Mouse (Mus musculus) layer of hippocampus, postnatal 25 days (tissue): ENCODE data around the gene Lyrm9. TPM values are rescaled to one million over a fixed set of nuclear protein-coding genes. Genes with fewer than 3 reads are reported as not detected.

ENCODE experiments used
- total RNA-seq, 2 experiments: library from RNA; stranded (reverse); gene quantifications; 2 replicates each; pipeline ENCODE4 v1.2.3; 2021

Gene Lyrm9
- total RNA-seq, 2 experiments from 2014 or later, result 15.5 to 21.6 TPM

Other genes starting within 250 kb of the Lyrm9 start
- gene Nlk, start 129.2 kb upstream of the Lyrm9 start, total RNA-seq, result 10 to 100 TPM; 42.5 to 45.1 TPM
- gene Ccnq, start 74.9 kb upstream of the Lyrm9 start, total RNA-seq, result 10 to 100 TPM; 17.9 to 19.5 TPM
- under 1 TPM; 0.31 to 0.54 TPM for gene Nos2, start 94.2 kb downstream of the Lyrm9 start, total RNA-seq
- 1 to 10 TPM; 4.3 to 5.5 TPM for gene Lgals9, start 158.4 kb downstream of the Lyrm9 start, total RNA-seq